Mouse (Mus musculus): ENCODE data around the gene Pde10a. TPM values are rescaled to one million over a fixed set of nuclear protein-coding genes. Genes with fewer than 3 reads are reported as not detected.

Pde10a gene
- polyA plus RNA-seq, 1 experiment: 3.9 TPM

- no peak for TF ChIP-seq GATA1 (IDR thresholded peaks at IDR 0.05; ENCODE audit: borderline replicate concordance, low read length)
- no peak for TF ChIP-seq FLI1 (IDR thresholded peaks at IDR 0.05; ENCODE audit: low read length)
- Histone ChIP-seq H3K36me3 (replicated peaks; ENCODE audit: low read length) (no peaks in the 10 kb centered on the region), H3K4me3 (replicated peaks) (no peak overlapping the region), H3K4me1 (no peaks in the 10 kb centered on the region), H3K9me3 (peaks cover 6% of the 10 kb centered on the region), H3K27me3 (replicated peaks) (peaks cover 5% of the 10 kb centered on the region)
Observed at GRCm38 (mm10) chr17:8652681-8653262, 127.6 kb downstream of the Pde10a start.

- Histone ChIP-seq H3K4me3 (replicated peaks) (no peak overlapping the region), H3K36me3 (replicated peaks; ENCODE audit: low read length) (no peaks in the 10 kb centered on the region), H3K4me1 (no peaks in the 10 kb centered on the region), H3K27me3 (replicated peaks) (peaks cover 6% of the 10 kb centered on the region), H3K9me3 (no peaks in the 10 kb centered on the region)
- TF ChIP-seq GATA1 (IDR thresholded peaks at IDR 0.05; ENCODE audit: borderline replicate concordance, low read length): no peak
- TF ChIP-seq FLI1 (IDR thresholded peaks at IDR 0.05; ENCODE audit: low read length): no peak
Observed at GRCm38 (mm10) chr17:8657661-8658060, 132.5 kb downstream of the Pde10a start.

- peaks cover 3% of the 10 kb centered on the region for H3K27me3 ChIP-seq (replicated peaks)
- H3K4me1 ChIP-seq: no peaks in the 10 kb centered on the region
- H3K36me3 ChIP-seq (replicated peaks; ENCODE audit: low read length): no peaks in the 10 kb centered on the region
- no peak overlapping the region for H3K4me3 ChIP-seq (replicated peaks)
- no peak for TF ChIP-seq GATA1 (IDR thresholded peaks at IDR 0.05; ENCODE audit: borderline replicate concordance, low read length)
- TF ChIP-seq FLI1 (IDR thresholded peaks at IDR 0.05; ENCODE audit: low read length): no peak
- H3K9me3 ChIP-seq: no peaks in the 10 kb centered on the region
Observed at GRCm38 (mm10) chr17:8658751-8659454, 133.7 kb downstream of the Pde10a start.

GRCm38 (mm10) chr17:8666912-8667311 is 141.7 kb downstream of the Pde10a start:
- Histone ChIP-seq H3K36me3 (replicated peaks; ENCODE audit: low read length) (no peaks in the 10 kb centered on the region), H3K4me1 (no peaks in the 10 kb centered on the region), H3K9me3 (peaks cover 12% of the 10 kb centered on the region), H3K4me3 (replicated peaks) (no peak overlapping the region), H3K27me3 (replicated peaks) (no peaks in the 10 kb centered on the region)
- TF ChIP-seq GATA1 (IDR thresholded peaks at IDR 0.05; ENCODE audit: borderline replicate concordance, low read length): no peak
- TF ChIP-seq FLI1 (IDR thresholded peaks at IDR 0.05; ENCODE audit: low read length): no peak

GRCm38 (mm10) chr17:8674651-8675050 is 149.5 kb downstream of the Pde10a start:
- H3K4me3 ChIP-seq (replicated peaks): no peak overlapping the region
- TF ChIP-seq FLI1 (IDR thresholded peaks at IDR 0.05; ENCODE audit: low read length) (no peak), GATA1 (IDR thresholded peaks at IDR 0.05; ENCODE audit: borderline replicate concordance, low read length) (no peak)
- H3K27me3 ChIP-seq (replicated peaks): peaks cover 5% of the 10 kb centered on the region
- H3K4me1 ChIP-seq: no peaks in the 10 kb centered on the region
- H3K9me3 ChIP-seq: peaks cover 14% of the 10 kb centered on the region
- no peaks in the 10 kb centered on the region for H3K36me3 ChIP-seq (replicated peaks; ENCODE audit: low read length)

- Histone ChIP-seq H3K9me3 (no peaks in the 10 kb centered on the region), H3K4me1 (no peaks in the 10 kb centered on the region), H3K4me3 (replicated peaks) (no peak overlapping the region), H3K27me3 (replicated peaks) (no peaks in the 10 kb centered on the region), H3K36me3 (replicated peaks; ENCODE audit: low read length) (no peaks in the 10 kb centered on the region)
- TF ChIP-seq FLI1 (IDR thresholded peaks at IDR 0.05; ENCODE audit: low read length) (no peak), GATA1 (IDR thresholded peaks at IDR 0.05; ENCODE audit: borderline replicate concordance, low read length) (no peak)
Observed at GRCm38 (mm10) chr17:8686356-8686755, 161.2 kb downstream of the Pde10a start.

GRCm38 (mm10) chr17:8688096-8688495 is 162.9 kb downstream of the Pde10a start:
- no peak for TF ChIP-seq FLI1 (IDR thresholded peaks at IDR 0.05; ENCODE audit: low read length)
- no peak for TF ChIP-seq GATA1 (IDR thresholded peaks at IDR 0.05; ENCODE audit: borderline replicate concordance, low read length)
- Histone ChIP-seq H3K36me3 (replicated peaks; ENCODE audit: low read length) (no peaks in the 10 kb centered on the region), H3K9me3 (no peaks in the 10 kb centered on the region), H3K4me1 (no peaks in the 10 kb centered on the region), H3K27me3 (replicated peaks) (no peaks in the 10 kb centered on the region), H3K4me3 (replicated peaks) (no peak overlapping the region)

- Histone ChIP-seq H3K36me3 (replicated peaks; ENCODE audit: low read length) (no peaks in the 10 kb centered on the region), H3K9me3 (peaks cover 10% of the 10 kb centered on the region), H3K27me3 (replicated peaks) (peaks cover 3% of the 10 kb centered on the region), H3K4me1 (no peaks in the 10 kb centered on the region), H3K4me3 (replicated peaks) (no peak overlapping the region)
- no peak for TF ChIP-seq FLI1 (IDR thresholded peaks at IDR 0.05; ENCODE audit: low read length)
- no peak for TF ChIP-seq GATA1 (IDR thresholded peaks at IDR 0.05; ENCODE audit: borderline replicate concordance, low read length)
Observed at GRCm38 (mm10) chr17:8698265-8698664, 173.1 kb downstream of the Pde10a start.

GRCm38 (mm10) chr17:8698793-8699192 is 173.6 kb downstream of the Pde10a start:
- no peaks in the 10 kb centered on the region for H3K4me1 ChIP-seq
- H3K27me3 ChIP-seq (replicated peaks): peaks cover 3% of the 10 kb centered on the region
- H3K4me3 ChIP-seq (replicated peaks): no peak overlapping the region
- peaks cover 10% of the 10 kb centered on the region for H3K9me3 ChIP-seq
- H3K36me3 ChIP-seq (replicated peaks; ENCODE audit: low read length): no peaks in the 10 kb centered on the region
- TF ChIP-seq GATA1 (IDR thresholded peaks at IDR 0.05; ENCODE audit: borderline replicate concordance, low read length): no peak
- no peak for TF ChIP-seq FLI1 (IDR thresholded peaks at IDR 0.05; ENCODE audit: low read length)

- Histone ChIP-seq H3K4me3 (replicated peaks) (no peak overlapping the region), H3K9me3 (peaks cover 10% of the 10 kb centered on the region), H3K4me1 (no peaks in the 10 kb centered on the region), H3K36me3 (replicated peaks; ENCODE audit: low read length) (no peaks in the 10 kb centered on the region), H3K27me3 (replicated peaks) (peaks cover 3% of the 10 kb centered on the region)
- TF ChIP-seq FLI1 (IDR thresholded peaks at IDR 0.05; ENCODE audit: low read length): no peak
- no peak for TF ChIP-seq GATA1 (IDR thresholded peaks at IDR 0.05; ENCODE audit: borderline replicate concordance, low read length)
Observed at GRCm38 (mm10) chr17:8701096-8701495, 175.9 kb downstream of the Pde10a start.

Data from megakaryocyte, embryonic 14.5 days (primary cell).